Mouse (Mus musculus) retina, adult 2 months (tissue): ENCODE measurements at regions not wholly inside any gene's neighbourhood (a gene's known extent, or its start where the extent isn't known, plus 50 kb on each side); places are given as distances from the start of the nearest gene placed in this dataset.

Experiments used
- DNase-seq: peaks from one replicate; pipeline ENCODE4 v3.0.0-alpha.2; 2012; ENCODE audit warnings: low read depth, low spot score

DNA sequence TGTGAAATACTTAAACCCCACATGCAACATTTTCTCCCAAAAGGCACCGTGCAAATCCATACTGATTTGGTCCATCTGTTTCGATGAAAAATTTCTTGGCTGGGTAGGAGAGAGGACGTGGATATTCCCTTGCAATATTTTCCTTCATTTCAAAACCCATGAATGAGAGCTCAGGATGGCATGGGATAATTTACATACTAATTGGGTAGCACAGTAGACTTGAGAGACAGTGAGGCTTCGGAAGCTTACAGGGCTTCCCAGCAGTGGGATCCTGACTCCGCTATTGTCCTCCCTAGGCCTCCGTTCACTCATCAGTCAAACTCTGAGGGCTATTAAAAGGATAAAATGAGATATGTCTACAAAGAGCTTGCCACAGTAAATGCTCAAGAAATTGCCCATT, 59.8 kb downstream of the Sox3 start:
- DNase-seq, result no peak

DNA sequence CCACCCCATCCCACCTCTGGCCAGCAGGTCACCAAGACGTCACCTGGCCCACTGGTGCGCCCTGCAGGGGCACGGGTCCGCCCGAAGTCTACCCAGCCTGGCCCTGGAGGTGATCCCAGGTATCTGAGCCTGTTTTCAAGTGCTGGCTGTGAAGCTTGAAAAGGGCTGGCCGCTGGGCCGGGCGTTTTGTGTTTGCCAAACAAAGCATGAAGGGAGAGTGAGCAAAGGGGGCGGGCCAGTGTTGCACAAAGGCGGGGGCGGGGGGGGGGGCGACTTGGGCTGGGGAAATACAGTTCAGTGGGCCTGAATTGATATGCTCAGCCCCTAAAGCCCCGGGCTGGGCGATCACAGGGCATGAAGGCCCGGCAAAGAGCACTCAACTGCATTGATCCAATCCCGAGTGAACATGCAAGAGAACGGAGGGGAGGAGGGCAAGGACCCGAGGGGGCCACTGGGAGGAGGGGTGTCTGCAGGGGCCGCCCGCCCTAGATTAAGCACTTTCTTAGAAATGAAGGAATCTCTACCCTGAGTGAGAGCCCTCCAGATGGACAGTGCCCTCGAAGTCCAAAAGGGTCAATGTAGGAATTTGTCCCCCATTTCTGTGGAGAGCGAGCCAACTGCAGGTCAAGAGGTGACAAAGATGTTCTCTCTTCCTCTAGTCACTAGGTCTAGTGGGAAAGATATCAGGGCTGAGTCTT, 61.8 kb downstream of the Sox3 start:
- DNase-seq, result no peak

DNA sequence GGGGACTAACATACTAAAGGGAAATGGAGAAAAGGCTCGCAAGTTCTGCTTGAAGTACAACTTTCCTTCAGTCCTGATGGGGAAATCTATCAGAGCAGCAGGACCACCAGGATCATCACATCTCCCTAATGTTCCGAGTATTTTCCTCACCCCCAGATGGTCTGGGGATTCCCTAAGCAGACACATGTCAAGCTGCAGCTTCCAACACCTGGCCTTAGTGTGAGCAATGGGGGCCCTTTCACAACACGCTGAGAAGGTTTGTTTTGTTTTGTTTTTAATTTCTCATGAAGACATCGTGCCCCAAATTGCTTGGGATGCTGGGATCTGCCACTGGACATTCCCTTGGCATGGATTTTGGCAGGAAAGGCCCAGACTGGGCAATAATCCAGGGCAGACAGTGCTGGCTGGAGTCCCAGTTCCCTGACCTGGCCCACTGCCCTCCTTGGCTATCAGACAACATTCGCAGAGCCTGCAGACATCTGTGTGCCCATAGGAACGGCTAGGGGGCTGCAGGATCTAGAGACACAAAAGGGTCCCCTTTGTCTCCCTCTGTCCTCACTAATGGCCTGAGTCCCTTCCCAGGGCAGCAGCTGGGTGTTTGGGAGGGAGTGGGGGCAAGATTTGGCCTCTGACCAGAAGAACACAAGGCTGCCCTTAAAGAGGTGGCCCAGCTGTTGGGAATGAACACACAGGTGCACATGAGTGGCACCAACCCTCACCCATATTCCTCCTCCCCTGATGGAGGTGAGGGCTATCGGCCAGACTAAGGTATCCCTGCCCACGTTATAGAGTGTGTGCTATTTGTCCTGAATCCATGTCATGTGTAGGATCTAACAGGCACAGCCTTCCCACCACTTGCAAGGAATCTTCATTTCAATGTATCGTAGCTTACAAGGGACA, 67.8 kb downstream of the Sox3 start:
- no peak for DNase-seq

DNA sequence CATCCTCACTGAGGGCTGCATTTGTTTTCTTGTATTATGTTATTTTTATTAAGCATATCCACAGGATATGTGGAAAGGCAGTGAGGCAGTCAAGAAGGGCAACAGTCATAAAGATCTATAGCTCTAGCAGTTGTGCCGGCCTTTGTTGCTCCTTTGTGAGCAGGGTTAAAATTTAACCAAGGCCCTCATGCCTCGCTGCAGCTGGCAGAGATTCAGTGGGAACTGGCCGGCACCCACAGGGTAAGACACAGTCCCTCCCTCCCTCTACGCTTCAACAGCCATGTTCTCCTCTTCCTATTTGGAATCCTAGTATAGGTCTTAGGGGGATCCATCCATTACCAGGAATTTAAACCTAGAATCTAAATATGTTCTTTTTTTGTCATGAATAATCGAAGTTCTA, 94.7 kb downstream of the Sox3 start:
- DNase-seq, result no peak

DNA sequence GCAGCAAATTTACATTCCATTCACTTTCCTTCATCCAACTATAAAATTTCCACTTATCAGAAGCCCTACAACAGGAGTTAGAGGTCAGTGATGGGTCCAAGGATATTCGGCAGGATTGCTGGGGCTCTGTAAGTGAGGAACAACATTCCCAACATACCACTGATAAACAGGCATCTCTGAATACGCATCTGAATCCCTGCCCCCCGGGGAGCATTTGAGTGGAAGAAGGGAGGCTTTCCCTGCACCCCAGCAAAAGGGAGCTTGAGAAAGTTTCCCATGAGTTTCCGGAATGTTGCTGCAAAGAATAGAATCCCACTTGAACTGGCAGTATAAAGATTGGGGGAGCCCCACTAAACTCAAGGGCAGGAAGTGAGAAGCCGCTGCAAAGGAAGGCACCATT, 112.5 kb downstream of the Sox3 start:
- DNase-seq, result no peak

DNA sequence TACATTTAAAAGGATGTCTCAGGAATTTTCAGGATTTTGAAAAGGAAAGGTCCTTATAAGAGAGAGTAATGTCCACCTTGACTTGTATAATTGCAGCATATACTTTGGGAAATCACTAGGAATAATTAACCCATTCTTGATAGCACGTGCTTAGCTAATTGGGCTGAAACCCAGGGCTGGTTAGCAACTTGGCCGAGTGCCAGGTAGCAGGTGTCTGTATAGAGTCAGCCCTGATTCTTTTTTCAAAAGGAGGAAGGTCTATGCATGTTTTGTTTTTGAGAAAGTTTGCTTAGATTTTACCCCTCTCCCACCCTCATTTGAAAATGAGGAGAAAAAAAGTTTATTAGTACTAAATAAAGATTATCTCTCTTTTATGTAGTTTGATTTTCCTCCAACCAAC, 113.1 kb downstream of the Sox3 start:
- DNase-seq, result no peak

DNA sequence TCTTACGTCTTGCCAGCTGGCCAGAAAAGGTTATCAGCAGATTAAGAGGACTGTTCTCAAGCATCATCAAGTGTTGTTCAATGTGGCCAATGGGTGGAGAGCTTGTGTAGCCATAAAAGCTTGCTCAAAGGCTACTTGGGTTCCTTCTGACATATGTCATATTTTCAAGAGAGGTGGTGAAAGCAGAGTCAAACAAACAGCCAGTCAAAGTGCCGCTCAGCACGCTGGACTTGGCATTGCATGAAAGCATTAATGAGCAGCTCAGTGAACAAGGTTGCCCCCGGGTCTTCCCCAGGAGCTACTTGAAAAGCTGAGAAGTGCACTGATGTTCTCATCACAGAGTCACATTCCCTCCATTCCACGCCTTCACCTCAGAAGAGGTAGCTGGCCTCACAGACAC, 119.6 kb downstream of the Sox3 start:
- no peak for DNase-seq

DNA sequence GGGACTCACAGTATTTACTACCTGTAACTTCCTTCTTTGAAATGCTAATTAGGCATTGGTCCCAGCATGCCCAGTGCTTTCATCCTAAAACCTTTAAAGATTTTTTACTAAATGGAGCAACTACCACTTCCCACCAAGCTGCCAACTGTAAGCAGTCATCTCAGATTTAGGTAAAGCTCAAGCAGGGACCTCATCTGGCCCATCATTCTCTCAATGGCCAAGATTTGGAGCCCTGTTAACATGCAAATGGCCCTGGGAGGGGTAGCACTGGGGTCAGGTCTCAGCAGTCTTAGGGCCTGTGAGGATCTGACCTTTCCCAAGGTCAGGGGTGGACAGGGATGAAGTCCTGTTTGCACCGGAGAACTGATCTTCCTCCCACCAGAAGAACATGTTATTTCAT, 120.8 kb downstream of the Sox3 start:
- no peak for DNase-seq

DNA sequence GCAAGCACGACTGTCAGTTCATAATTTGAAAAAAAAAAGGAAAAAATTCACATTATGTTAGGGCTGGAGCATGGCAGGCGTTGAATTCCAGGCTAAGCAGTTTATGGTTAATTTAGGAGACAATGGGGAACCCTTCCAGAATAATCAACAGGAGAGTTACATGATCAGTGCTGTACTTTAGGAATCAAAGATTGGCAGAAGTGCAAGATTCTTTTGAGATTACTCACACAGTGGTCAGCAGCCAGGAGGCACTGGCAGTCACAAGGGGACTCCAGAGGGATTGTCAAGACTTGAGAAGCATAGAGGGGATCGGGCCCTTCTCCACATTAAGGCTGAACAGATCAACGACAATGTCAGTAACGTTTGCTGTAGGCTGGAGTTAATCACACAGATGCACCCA, 142.8 kb downstream of the Sox3 start:
- no peak for DNase-seq

DNA sequence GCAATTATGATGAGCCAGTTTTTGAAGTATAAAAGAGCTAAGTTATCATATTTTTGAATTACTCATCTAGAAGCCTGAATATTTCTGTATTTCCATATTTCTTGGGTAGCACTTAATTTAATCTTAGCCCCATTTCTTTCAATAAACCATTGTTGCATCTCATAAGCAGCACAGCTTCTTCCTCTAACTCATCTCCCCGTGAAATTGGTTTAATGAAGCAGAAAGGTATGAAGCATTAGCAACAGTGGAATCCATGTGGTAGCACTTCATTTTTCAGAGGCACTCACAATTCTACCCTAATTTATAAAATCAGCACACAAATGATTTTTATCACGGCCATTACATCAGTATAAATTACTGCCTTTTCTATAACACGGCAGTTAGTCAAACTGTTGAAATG, 149.3 kb downstream of the Sox3 start:
- peak; percentile 2 for DNase-seq

DNA sequence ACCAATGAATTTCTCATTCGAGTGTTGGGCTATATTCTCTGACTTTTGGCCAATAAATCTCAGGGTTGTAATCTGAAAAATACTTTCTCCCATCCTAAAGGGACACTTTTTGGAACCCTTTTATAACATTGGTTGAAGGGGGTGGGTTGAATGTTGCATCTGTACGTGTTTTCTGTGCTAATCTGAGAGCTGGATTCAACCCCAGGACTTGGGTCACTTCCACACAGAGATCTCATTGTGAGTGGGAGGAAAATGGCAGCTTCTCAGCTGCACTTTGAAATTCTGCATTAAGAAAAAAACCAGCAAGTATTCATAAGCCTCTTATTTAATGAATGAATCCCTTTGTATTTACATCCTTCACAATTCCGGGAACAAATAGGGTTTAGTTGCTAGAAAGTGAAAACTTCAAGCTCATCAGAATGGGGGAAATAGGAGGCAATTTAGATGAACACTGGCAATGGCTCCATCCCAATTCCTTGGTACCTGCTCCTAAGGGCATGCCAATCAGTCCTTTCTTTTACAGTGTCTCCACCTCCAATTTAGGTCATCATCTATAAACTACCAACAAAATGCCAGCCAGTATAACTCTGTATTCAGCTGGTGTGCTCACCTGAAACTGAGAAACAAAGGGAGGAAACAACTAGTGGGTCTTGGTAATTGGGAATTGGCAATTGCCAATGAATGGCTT, 150.1 kb downstream of the Sox3 start:
- DNase-seq, result no peak

DNA sequence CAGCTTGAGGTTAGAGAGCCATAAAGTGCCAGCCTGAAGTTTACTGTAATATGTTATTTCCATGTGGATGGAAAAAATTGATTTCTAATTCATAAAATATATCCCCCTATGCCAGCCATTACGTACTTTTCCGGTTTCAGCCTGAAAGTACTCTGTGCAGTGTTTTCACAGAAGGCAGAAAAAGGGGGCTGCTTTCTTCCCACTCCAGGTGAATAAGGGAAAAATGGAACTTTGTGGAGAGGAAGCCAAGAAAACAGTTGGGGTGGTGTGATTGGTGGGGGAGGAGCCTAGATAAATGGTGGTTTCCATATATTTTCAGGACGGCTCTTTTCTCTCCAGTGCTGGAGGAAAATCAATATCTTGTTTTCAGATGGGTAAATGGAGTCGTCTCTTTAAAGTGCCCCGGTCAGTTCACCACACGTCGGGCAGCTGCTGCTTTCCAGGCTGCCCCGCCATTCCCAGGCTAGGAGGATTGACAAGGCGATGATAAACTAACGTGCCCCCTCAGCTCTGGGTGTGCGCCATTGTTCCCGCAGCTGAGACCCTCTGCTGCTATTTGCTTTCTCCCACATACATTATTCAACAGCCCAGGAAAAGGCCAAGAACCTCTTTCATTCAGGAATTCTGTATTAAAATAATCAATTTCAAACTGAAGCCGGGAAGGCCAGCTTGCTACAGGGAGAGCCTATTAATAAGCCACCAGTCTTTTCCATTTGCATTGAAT, 127.1 kb upstream of the Atp11c start:
- DNase-seq, result no peak

DNA sequence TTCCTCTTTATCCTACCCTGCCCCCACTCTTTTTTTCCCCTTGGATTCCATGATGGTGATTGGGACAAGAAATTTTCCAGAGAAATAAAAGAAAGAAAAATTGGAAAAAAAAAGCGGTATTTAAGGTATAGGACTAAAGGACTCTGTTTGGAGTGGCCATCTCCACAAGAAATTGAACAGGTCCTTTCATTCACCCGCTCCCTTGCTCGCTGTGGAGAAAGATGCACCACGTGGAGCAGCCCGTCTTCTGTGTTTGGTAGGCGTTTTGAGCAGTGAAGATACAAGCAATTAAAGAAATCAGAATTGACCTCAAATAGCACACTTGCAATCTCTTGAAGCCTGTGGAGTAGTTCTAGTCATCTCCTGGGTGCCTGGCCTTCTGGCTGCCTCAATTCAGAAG, 126.3 kb upstream of the Atp11c start:
- DNase-seq, result no peak

DNA sequence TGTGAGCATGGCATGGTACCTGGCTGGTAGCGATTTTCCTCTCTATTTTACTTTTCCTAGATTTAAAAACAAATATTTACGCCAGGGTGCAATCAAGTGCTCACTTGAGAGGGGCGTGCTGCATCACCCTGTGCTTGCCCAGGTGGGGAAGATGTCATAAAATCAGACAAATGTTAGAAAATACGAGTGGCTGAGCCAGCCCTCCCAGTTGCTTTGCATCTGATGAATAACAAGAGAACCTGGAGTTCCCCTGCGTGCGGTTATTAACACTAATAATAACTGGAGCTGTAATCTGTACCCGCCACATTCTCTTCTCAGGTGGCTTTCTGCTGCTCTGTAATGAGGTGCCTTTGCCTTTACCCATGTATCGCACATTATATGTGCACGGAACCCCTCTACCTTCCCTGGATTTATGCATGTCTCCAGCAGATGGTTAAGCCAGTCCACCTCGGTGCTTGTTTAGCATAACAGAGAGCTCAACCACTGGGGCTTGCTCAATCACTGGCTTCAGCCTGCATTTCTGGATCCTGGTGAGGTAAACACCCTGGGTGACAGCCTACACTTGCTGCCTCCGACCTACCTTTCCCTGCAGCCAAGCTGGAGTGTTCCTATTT, 125.8 kb upstream of the Atp11c start:
- DNase-seq, result no peak

DNA sequence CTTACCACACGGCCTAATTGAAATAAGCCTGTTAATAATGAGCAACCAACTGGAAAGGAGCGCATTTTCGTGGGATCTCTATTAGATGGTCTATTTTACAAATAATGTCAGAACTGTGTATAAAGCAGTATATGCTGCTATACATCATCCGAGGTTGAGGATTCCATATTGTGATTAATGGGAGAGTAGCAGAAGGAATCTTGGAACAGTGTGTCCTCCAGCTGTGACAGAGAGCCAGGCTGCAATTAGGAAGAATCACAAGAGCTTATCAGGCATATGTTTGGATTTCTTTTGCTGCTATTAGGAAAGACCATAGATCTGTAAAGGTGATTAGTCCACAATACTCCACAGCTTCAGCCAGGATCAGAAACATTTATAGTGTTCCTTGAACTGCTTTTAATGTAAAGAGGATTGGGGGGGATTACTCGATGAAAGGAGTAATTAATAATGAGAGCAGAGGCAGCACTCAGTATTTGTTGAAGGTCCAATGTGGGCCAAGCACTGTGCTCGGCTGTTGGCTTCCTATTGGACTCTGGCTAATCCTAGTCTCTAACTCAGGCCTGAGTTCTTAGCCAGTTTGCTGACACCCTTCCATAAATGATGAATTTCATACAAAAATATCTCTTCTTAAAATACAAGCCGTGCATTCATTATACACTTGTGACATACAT, 88.7 kb upstream of the Atp11c start:
- no peak for DNase-seq

DNA sequence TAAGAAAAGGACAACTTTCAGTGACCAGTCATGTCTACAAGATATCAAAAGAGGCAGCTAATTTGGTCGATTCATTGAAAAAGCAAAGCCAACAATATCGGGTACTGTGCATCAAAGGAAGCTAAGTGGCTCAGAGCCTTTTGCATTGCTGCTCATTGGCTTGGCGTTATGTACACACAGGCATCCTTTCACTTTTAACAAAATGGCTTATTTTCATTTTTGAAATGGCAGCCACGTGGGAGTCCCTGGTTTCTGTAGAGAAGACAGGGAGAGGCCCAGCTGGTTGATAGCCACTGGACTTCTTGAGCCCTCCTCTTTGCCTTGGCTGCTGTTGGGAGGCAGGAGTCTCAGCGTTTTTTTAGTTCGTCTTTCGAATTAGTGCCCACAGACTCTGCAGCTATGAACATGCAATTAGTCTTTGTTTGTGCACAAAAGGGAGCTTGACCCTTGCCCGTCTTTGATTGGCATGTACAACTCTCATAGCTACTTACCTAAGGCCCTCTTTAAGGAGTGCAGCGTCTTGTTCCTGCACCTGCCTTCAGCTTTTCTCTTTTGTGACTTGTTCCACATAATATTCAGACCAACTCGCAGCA, 52.3 kb upstream of the Atp11c start:
- DNase-seq, result no peak
